In genomic region chr3:107792736-107793135, GRCm38 (mm10) we compare ENCODE assay signal across 10 mouse cellular contexts. TPM values are rescaled to one million over a fixed set of nuclear protein-coding genes. Genes with fewer than 3 reads are reported as not detected.
DNase-seq lines count a peak whose midpoint lies in the region; ATAC-seq and TF ChIP-seq lines count a peak whose summit lies in the region.
"Had no signal": no experiment of that assay in that cellular context is flagged by ENCODE, and none has a peak within 500 bp of the region (broad histone marks: within the 10 kb centered on the region; RNA-seq: fewer than 3 reads in every experiment).

No protein-coding gene starts in this region.

- H3K27me3 ChIP-seq in forebrain, embryonic 12.5 days = peaks cover 7% of the 10 kb centered on the region; the same call in 1 of the 2 replicates
- H3K27me3 ChIP-seq in forebrain, embryonic 13.5 days = no peaks in the 10 kb centered on the region
- H3K27me3 ChIP-seq in kidney, adult 2 months (replicated peaks; ENCODE audit: control insufficient read depth, insufficient read depth, low read length) = no peaks in the 10 kb centered on the region
- H3K27me3 ChIP-seq in hindbrain, embryonic 16.5 days (replicated peaks; ENCODE audit: control insufficient read depth, insufficient read depth, low read length) = no peaks in the 10 kb centered on the region

- DNase-seq in kidney, adult 2 months = no peak
- DNase-seq in kidney, postnatal 25 days = no peak
- peak; percentile 60 for DNase-seq in 3134 (ENCODE audit: extremely low read depth, insufficient read length, low spot score)
- DNase-seq in adrenal gland, adult 8-10 months = no peak
- no peak for DNase-seq in Muller cell, postnatal 12 days (ENCODE audit: inconsistent ontology term)
- DNase-seq: cerebellum, adult 11 months had no signal

- H3K4me3 ChIP-seq in forebrain, embryonic 12.5 days (replicated peaks) = no peak overlapping the region
- no peak overlapping the region for H3K4me3 ChIP-seq in forebrain, embryonic 13.5 days
- no peak overlapping the region for H3K4me3 ChIP-seq in kidney, adult 2 months (ENCODE audit: insufficient read depth, low read depth, low read length)
- H3K4me3 ChIP-seq in hindbrain, embryonic 16.5 days (ENCODE audit: low read length) = no peak overlapping the region

- H3K4me1 ChIP-seq in forebrain, embryonic 12.5 days = peaks cover 13% of the 10 kb centered on the region
- peaks cover 15% of the 10 kb centered on the region for H3K4me1 ChIP-seq in forebrain, embryonic 13.5 days
- H3K4me1 ChIP-seq in kidney, adult 2 months (ENCODE audit: control insufficient read depth, insufficient read depth, low read length) = peaks cover 11% of the 10 kb centered on the region
- peaks cover 11% of the 10 kb centered on the region for H3K4me1 ChIP-seq in hindbrain, embryonic 16.5 days (ENCODE audit: control insufficient read depth, insufficient read depth, low read depth, low read length)

- no peak for TF ChIP-seq CTCF in kidney, adult 2 months (conservative IDR thresholded peaks at IDR 0.05; ENCODE audit: insufficient read depth, insufficient read length, low read depth, low read length)

- H3K9me3 ChIP-seq in forebrain, embryonic 12.5 days = no peaks in the 10 kb centered on the region
- H3K9me3 ChIP-seq in forebrain, embryonic 13.5 days (replicated peaks) = no peaks in the 10 kb centered on the region
- no peaks in the 10 kb centered on the region for H3K9me3 ChIP-seq in hindbrain, embryonic 16.5 days (ENCODE audit: control insufficient read depth, low read length)

- H3K4me2 ChIP-seq in forebrain, embryonic 12.5 days = no peak overlapping the region
- no peak overlapping the region for H3K4me2 ChIP-seq in forebrain, embryonic 13.5 days
- H3K4me2 ChIP-seq in hindbrain, embryonic 16.5 days (ENCODE audit: low read length) = no peak overlapping the region
- H3K4me2 ChIP-seq: liver, embryonic 11.5 days had no signal

- no peaks in the 10 kb centered on the region for H3K36me3 ChIP-seq in forebrain, embryonic 12.5 days (replicated peaks)
- H3K36me3 ChIP-seq in forebrain, embryonic 13.5 days (ENCODE audit: poor library complexity, severe bottlenecking) = no peaks in the 10 kb centered on the region
- no peaks in the 10 kb centered on the region for H3K36me3 ChIP-seq in kidney, adult 2 months (ENCODE audit: control insufficient read depth, insufficient read depth, low read length)
- no peaks in the 10 kb centered on the region for H3K36me3 ChIP-seq in hindbrain, embryonic 16.5 days (ENCODE audit: control insufficient read depth, insufficient read depth, low read length)

- no peak overlapping the region for H3K9ac ChIP-seq in forebrain, embryonic 12.5 days
- no peak overlapping the region for H3K9ac ChIP-seq in forebrain, embryonic 13.5 days
- H3K9ac ChIP-seq in hindbrain, embryonic 16.5 days (ENCODE audit: low read depth, low read length) = no peak overlapping the region

- H3K27ac ChIP-seq in forebrain, embryonic 12.5 days = peak overlapping the region; percentile 73; the same call in 1 of the 2 replicates
- no peak overlapping the region for H3K27ac ChIP-seq in forebrain, embryonic 13.5 days
- H3K27ac ChIP-seq in kidney, adult 2 months (ENCODE audit: insufficient read depth, low read depth, low read length) = peak overlapping the region; percentile 66
- peak overlapping the region; percentile 21; the same call in 1 of the 2 replicates for H3K27ac ChIP-seq in hindbrain, embryonic 16.5 days (ENCODE audit: low read depth, low read length)

- no peak for ATAC-seq in forebrain, embryonic 12.5 days (ENCODE audit: low FRiP score)
- no peak for ATAC-seq in forebrain, embryonic 13.5 days
- ATAC-seq in hindbrain, embryonic 16.5 days = no peak

- WGBS in forebrain, embryonic 12.5 days = 82% methylated on average over 5 of the region's 5 CpGs
- 92% methylated on average over 5 of the region's 5 CpGs for WGBS in forebrain, embryonic 13.5 days
- WGBS in kidney, adult 2 months = 93% methylated on average over 5 of the region's 5 CpGs
- WGBS in hindbrain, embryonic 16.5 days = 89% methylated on average over 5 of the region's 5 CpGs

- TF ChIP-seq POLR2A in kidney, adult 2 months (IDR thresholded peaks at IDR 0.05; ENCODE audit: low read depth, low read length) = no peak

RNA-seq across cellular contexts. Expression of gene Csf1, which starts 32.5 kb away (rescaled TPM):
- polyA plus RNA-seq in forebrain, embryonic 12.5 days (2016; fragmentation: Nextera tagmentation; extraction: Ambion mirVana) = 6.1 and 8.3 TPM in 2 replicates
- polyA plus RNA-seq in forebrain, embryonic 13.5 days (2015; fragmentation: Nextera tagmentation; extraction: Ambion mirVana) = 4.5 and 4.9 TPM in 2 replicates
- 10.7 and 12.4 TPM in 2 replicates for polyA plus RNA-seq in kidney, adult 2 months (2012; rRNA removed)
- polyA plus RNA-seq in hindbrain, embryonic 16.5 days (2015; fragmentation: Nextera tagmentation; extraction: Ambion mirVana) = 8.0 and 9.8 TPM in 2 replicates
- 10 to 100 TPM; 14.8 to 29.7 (median 23.0) TPM for total RNA-seq in adrenal gland, adult 8-10 months (2022)
